Mouse (Mus musculus) retina, embryonic 14.5 days (tissue): ENCODE measurements around the gene Fam169a.

Experiments used
- DNase-seq: peaks from one replicate; pipeline ENCODE4 v3.0.0-alpha.2; 2015; ENCODE audit warnings: low spot score

Gene Fam169a

DNA sequence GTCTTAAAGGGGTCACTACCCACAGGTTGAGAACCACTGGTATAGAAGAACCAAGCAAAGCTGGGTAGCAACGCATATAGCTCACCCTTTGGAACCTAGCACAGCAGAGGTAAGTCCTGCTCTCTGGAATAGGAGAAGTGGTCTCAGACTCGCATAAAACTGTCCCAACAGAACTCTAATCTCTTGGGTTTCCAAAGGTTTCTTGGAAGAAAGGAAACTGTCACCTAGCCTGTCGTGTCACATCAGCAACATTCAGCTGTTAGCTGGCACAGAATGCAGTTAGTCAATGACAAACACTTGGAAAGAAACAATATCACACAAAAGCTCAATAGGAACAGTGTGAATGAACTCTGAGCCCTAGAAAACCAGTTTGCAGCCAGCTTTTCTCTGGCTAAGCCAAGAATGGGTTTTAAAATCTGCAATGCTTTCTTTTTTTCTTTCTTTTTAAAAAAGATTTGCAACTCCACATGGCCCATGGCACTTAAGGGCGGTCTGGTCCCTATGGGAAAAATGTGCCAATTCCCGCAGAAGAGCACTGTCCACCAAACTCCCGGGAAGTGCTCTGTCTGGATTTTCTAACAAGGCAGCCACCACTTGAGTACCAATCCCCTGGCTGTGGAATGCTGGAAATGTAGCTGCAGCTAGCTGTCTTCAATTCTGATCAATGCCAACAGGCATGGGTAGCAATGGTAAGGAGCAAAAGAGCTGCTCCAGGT lies 113.2 kb downstream of the Fam169a start:
- DNase-seq: no peak
